Mouse (Mus musculus): ENCODE measurements at regions not wholly inside any gene's neighbourhood (a gene's known extent, or its start where the extent isn't known, plus 50 kb on each side); places are given as distances from the start of the nearest gene placed in this dataset.

GRCm38 (mm10) chr1:187413881-187414280 lies 194.7 kb upstream of the Esrrg start:
- no peak for DNase-seq

- DNase-seq, result no peak
These were observed 190.1 kb upstream of the Esrrg start for GRCm38 (mm10) chr1:187418186-187419140.

GRCm38 (mm10) chr1:187428536-187429215 lies 179.9 kb upstream of the Esrrg start:
- no peak for DNase-seq

GRCm38 (mm10) chr1:187433716-187434634 lies 174.6 kb upstream of the Esrrg start:
- DNase-seq, result no peak

- no peak for DNase-seq
These were observed 169.2 kb upstream of the Esrrg start for GRCm38 (mm10) chr1:187439170-187439914.

- DNase-seq, result no peak
These were observed 166.9 kb upstream of the Esrrg start for GRCm38 (mm10) chr1:187441668-187442193.

- DNase-seq, result no peak
These were observed 162.1 kb upstream of the Esrrg start for GRCm38 (mm10) chr1:187446511-187446910.

GRCm38 (mm10) chr1:187448173-187448572 lies 160.4 kb upstream of the Esrrg start:
- peak; percentile 61 for DNase-seq

- no peak for DNase-seq
These were observed 158.5 kb upstream of the Esrrg start for GRCm38 (mm10) chr1:187450106-187450505.

- DNase-seq, result peak; percentile 50
These were observed 156.4 kb upstream of the Esrrg start for GRCm38 (mm10) chr1:187452189-187452588.

- DNase-seq, result peak; percentile 21
These were observed 154.2 kb upstream of the Esrrg start for GRCm38 (mm10) chr1:187454431-187454830.

GRCm38 (mm10) chr1:187484821-187485220 lies 123.8 kb upstream of the Esrrg start:
- no peak for DNase-seq

- DNase-seq, result no peak
These were observed 120.5 kb upstream of the Esrrg start for GRCm38 (mm10) chr1:187487948-187488690.

GRCm38 (mm10) chr1:187489452-187489851 lies 119.1 kb upstream of the Esrrg start:
- DNase-seq, result no peak

GRCm38 (mm10) chr1:187505368-187505767 lies 103.2 kb upstream of the Esrrg start:
- no peak for DNase-seq

- DNase-seq, result no peak
These were observed 101.4 kb upstream of the Esrrg start for GRCm38 (mm10) chr1:187507217-187507616.

- DNase-seq, result no peak
These were observed 77.2 kb upstream of the Esrrg start for GRCm38 (mm10) chr1:187531349-187531922.

GRCm38 (mm10) chr1:187536263-187536662 lies 72.3 kb upstream of the Esrrg start:
- no peak for DNase-seq

- DNase-seq, result no peak
These were observed 51.9 kb upstream of the Esrrg start for GRCm38 (mm10) chr1:187556718-187557117.

Measured in right cerebral cortex, postnatal 14 days (tissue).